Mouse (Mus musculus) testis, adult 2 months (tissue): ENCODE measurements around the gene Emd. TPM values are rescaled to one million over a fixed set of nuclear protein-coding genes. Genes with fewer than 3 reads are reported as not detected.

Experiments used
- H3K27ac ChIP-seq: fragments of 200-500 bp; 2 replicates; pipeline ENCODE4 v1.5.1; 2012; ENCODE audit warnings: low read depth, low read length; ENCODE audit not compliant: control insufficient read depth, insufficient read depth
- H3K27me3 ChIP-seq: fragments of 200-500 bp; 2 replicates; pipeline ENCODE4 v1.6.1; 2012; ENCODE audit warnings: mild to moderate bottlenecking, low read length, moderate library complexity; ENCODE audit not compliant: control insufficient read depth, insufficient read depth
- H3K36me3 ChIP-seq: fragments of 200-500 bp; 2 replicates; pipeline ENCODE4 v1.6.1; 2012; ENCODE audit warnings: mild to moderate bottlenecking, low read length; ENCODE audit not compliant: control insufficient read depth, insufficient read depth
- H3K4me1 ChIP-seq: fragments of 200-500 bp; 2 replicates; pipeline ENCODE4 v1.6.1; 2012; ENCODE audit warnings: low read length; ENCODE audit not compliant: control insufficient read depth, insufficient read depth
- H3K4me3 ChIP-seq: fragments of 200-500 bp; 2 replicates; pipeline ENCODE4 v1.5.1; 2012; ENCODE audit warnings: low read depth, mild to moderate bottlenecking, low read length, moderate library complexity, mixed read lengths; ENCODE audit not compliant: control insufficient read depth
- CTCF ChIP-seq: fragments of 200-500 bp; IDR thresholded peaks from 2 replicates; pipeline ENCODE4 v1.5.1; 2012; ENCODE audit warnings: low read depth, mild to moderate bottlenecking, inconsistent platforms, low read length, moderate library complexity; ENCODE audit not compliant: control insufficient read depth, insufficient read depth, insufficient replicate concordance
- POLR2A ChIP-seq: fragments of 200-500 bp; IDR thresholded peaks from 2 replicates; pipeline ENCODE4 v1.6.1; 2012; ENCODE audit warnings: low read depth, mild to moderate bottlenecking, inconsistent platforms, low read length, moderate library complexity; ENCODE audit not compliant: control insufficient read depth
- polyA plus RNA-seq: library from polyadenylated mRNA; depleted of rRNA; stranded (reverse); fragments of >200 nt; gene quantifications from 2 replicates; pipeline ENCODE4 v1.2.3, GENCODE M21; 2012; rRNA removed

Emd gene
- polyA plus RNA-seq, 1 experiment = 33.6 TPM

DNA sequence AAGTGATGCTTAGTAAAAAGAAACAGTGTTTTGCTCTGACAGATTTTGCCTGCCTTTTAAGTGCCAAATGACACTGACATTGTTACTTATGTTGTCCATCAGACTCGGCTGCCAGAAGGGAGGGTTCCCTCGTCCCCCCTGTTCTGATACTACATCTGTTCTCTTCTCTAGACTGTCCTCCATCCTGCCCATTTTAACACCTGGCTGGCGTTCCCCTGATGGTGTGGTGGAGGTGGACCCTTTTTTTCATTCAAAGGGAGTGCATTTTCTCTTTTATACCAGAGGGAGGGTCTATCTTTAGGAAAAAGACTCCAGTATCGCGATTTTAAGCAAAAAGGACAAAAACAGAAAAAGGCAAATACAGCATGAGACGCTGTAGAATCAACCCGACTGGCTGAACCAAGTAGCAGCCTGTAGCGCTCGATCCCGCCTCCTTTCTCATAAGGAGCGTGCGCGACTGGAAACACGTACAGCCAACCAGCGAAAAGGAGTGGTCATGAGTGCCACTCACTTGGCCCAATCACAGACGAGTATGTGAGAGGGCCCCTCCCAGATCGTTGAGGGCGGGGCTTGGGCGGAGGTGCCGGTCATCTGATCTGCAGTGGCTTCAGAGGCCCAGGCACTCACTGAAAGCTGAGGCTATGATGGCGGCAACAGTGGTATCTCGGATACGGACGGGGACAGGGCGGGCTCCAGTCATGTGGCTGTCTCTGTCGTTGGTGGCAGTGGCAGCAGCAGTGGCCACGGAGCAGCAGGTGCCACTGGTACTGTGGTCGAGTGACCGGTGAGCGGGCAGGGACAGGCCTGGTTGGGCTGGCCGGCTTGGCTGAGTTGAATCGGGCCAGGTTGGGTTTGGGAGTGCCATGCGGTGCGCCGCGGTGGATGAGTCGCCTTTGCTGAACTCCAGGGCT lies 42.3 kb downstream of the Emd start, which contains the start of gene Atp6ap1:
TSS of gene Atp6ap1 (plus strand) at position 560 of the 911 bp plus-strand sequence.
- peak within 1 kb of the TSS; percentile 69 for H3K27ac ChIP-seq
- H3K4me3 ChIP-seq = peak within 1 kb of the TSS; percentile 90
- H3K4me1 ChIP-seq = no peaks in the 10 kb centered on the region; the same call in 1 of the 2 replicates
- H3K36me3 ChIP-seq = no peaks in the 10 kb centered on the region
- no peaks in the 10 kb centered on the region for H3K27me3 ChIP-seq
- TF ChIP-seq CTCF (no peak), POLR2A (no peak; the same call in 1 of the 2 replicates)

DNA sequence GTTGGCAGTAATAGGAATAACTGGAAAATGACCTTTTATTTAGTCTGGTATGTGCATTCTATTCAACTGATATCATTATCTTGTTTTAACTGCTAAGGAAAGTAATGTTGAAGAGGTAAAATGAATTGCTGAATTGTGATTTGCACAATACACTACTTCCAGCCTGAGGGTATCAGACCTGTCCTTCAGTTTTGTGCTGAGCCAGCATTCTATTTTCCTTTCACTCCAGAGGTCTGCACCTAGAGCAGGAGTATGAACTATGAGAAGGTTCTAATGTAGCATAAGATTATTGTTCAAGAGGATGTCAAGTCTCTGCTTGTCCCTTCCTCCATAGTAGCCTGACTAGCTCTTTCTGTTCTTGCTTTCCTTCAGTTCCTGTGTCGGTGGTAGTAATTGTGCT lies 43.9 kb downstream of the Emd start:
- no peak for TF ChIP-seq CTCF
- no peak for TF ChIP-seq POLR2A

DNA sequence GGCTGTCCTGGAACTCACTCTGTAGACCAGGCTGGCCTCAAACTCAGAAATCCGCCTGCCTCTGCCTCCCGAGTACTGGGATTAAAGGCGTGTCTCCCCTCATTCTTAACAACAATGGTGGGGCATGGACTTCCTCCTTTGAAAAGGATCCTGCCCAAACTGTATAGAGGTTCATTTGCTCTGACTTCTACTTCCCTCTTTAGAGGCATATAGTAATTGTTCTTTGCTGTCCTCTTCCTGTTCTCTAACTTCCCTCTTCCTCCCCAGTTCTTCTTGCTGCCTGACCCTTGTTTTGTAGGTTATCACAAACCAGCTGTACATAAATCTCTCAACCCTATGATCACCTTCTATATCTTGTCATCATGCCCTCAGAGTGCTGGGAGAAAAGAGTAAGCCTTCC lies 45.2 kb downstream of the Emd start:
- Histone ChIP-seq H3K27me3 (no peaks in the 10 kb centered on the region), H3K36me3 (no peaks in the 10 kb centered on the region), H3K27ac (no peak overlapping the region), H3K4me3 (no peak overlapping the region), H3K4me1 (no peaks in the 10 kb centered on the region; the same call in 1 of the 2 replicates)
- TF ChIP-seq POLR2A (no peak), CTCF (no peak)

More for the DNA sequence above, 43.9 kb downstream of the Emd start:
- Histone ChIP-seq H3K4me1 (no peaks in the 10 kb centered on the region; the same call in 1 of the 2 replicates), H3K27ac (no peak overlapping the region), H3K4me3 (no peak overlapping the region), H3K27me3 (no peaks in the 10 kb centered on the region), H3K36me3 (no peaks in the 10 kb centered on the region)

DNA sequence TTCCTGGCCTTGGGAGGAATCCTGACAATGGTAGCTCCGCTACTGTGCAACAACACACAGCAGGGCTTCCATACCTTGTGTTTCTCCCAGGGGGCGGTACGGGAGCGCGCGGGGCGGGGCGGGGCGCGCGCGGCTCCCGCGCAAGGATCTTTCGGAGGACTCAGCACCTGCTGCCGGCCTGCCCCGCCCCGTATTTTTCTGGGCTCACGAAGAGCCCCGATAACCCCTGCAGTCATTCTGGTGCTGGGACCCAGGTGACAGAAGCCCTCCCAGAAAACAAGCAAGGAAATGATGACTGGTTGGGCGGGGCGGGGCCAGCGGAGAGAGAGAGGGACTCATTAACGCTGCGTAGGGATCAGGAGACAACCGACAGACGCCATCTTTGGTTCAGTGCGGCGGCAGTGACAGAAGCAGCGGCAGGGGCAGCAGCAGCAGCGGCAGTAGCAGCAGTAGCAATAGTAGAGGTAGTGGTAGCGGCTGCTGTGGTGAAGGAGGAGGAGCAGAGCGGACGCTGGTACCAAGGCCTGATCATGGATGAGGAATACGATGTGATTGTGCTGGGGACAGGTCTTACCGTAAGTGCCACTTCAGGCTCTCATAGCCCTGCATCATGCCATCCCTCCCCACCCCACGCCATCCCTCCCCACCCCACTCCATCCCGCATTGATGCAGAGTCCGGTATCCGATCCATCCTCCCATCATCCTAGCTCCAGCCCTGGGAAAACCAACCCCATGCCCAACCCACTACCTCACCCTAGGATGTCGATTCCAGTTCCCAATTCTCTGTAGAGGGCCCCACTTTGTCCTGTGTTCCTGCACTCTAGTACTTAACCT lies 50.6 kb downstream of the Emd start, which contains the start of gene Gdi1:
TSS of gene Gdi1 (plus strand) at position 132 of the 834 bp plus-strand sequence.
- H3K27ac ChIP-seq = peak within 1 kb of the TSS; percentile 91
- TF ChIP-seq CTCF (no peak), POLR2A (peak; percentile 51; the same call in 1 of the 2 replicates)
- H3K36me3 ChIP-seq = no peaks in the 10 kb centered on the region
- peaks cover 3% of the 10 kb centered on the region; the same call in 1 of the 2 replicates for H3K4me1 ChIP-seq
- H3K4me3 ChIP-seq = peak within 1 kb of the TSS; percentile 92
- H3K27me3 ChIP-seq = no peaks in the 10 kb centered on the region

Other genes starting within 250 kb of the Emd start
- 12.8 and 17.0 TPM in 2 replicates for gene Irak1, start 230.8 kb upstream of the Emd start, polyA plus RNA-seq
- gene Opn1mw, start 127.2 kb upstream of the Emd start, polyA plus RNA-seq = not detected in 2 replicates
- 0.74 and 0.76 TPM in 2 replicates for gene Mecp2, start 119.3 kb upstream of the Emd start, polyA plus RNA-seq
- gene Tex28, start 86.8 kb upstream of the Emd start, polyA plus RNA-seq = 1.2 and 1.7 TPM in 2 replicates
- 5.6 and 6.8 TPM in 2 replicates for gene Tktl1, start 77.4 kb upstream of the Emd start, polyA plus RNA-seq
- gene Flna, start 4.9 kb upstream of the Emd start, polyA plus RNA-seq = 49.6 and 96.4 TPM in 2 replicates
- gene Rpl10, start 16.1 kb downstream of the Emd start, polyA plus RNA-seq = 85.8 and 143 TPM in 2 replicates
- gene Taz, start 27.2 kb downstream of the Emd start, polyA plus RNA-seq = 17.4 and 20.0 TPM in 2 replicates
- 1.7 and 1.8 TPM in 2 replicates for gene Dnase1l1, start 27.6 kb downstream of the Emd start, polyA plus RNA-seq
- gene Atp6ap1, start 42.4 kb downstream of the Emd start, polyA plus RNA-seq = 40.3 and 41.6 TPM in 2 replicates
- 18.0 and 19.7 TPM in 2 replicates for gene Gdi1, start 50.3 kb downstream of the Emd start, polyA plus RNA-seq
- gene Fam50a, start 58.3 kb downstream of the Emd start, polyA plus RNA-seq = 1.4 and 1.9 TPM in 2 replicates
- gene Plxna3, start 74.4 kb downstream of the Emd start, polyA plus RNA-seq = 1.9 and 2.1 TPM in 2 replicates
- gene Lage3, start 98.9 kb downstream of the Emd start, polyA plus RNA-seq = 7.0 and 7.3 TPM in 2 replicates
- 11.5 and 13.2 TPM in 2 replicates for gene Ubl4a, start 118.5 kb downstream of the Emd start, polyA plus RNA-seq
- gene Slc10a3, start 118.7 kb downstream of the Emd start, polyA plus RNA-seq = 6.2 and 9.0 TPM in 2 replicates
- gene Fam3a, start 138.6 kb downstream of the Emd start, polyA plus RNA-seq = 5.6 and 6.5 TPM in 2 replicates
- gene Ikbkg, start 138.6 kb downstream of the Emd start, polyA plus RNA-seq = 2.1 and 2.9 TPM in 2 replicates
- gene G6pdx, start 174.5 kb downstream of the Emd start, polyA plus RNA-seq = 6.9 and 7.7 TPM in 2 replicates
- 26.3 and 26.6 TPM in 2 replicates for gene Gm6880, start 226.7 kb downstream of the Emd start, polyA plus RNA-seq